Mouse (Mus musculus) hematopoietic stem cell, adult 5-6 weeks (primary cell): Measurements from ENCODE around the gene Parp9. TPM values are rescaled to one million over a fixed set of nuclear protein-coding genes. Genes with fewer than 3 reads are reported as not detected.
"Not testable (repeated sequence)": the region's sequence is repeated elsewhere in the genome, so short reads cannot be mapped to it uniquely, and the experiment has no call there.

ENCODE experiments used
- ATAC-seq, 2 experiments: fragments of 125-278 bp in 1 of 2; replicated peaks in 1 of 2; 2 replicates each; pipeline ENCODE4 v1.8.0; 2016 to 2017; ENCODE audit warnings: inconsistent platforms in 2 of 2, mild to moderate bottlenecking in 2 of 2, moderate number of reproducible peaks in 2 of 2, low read depth in 1 of 2, moderate TSS enrichment in 1 of 2; ENCODE audit not compliant: low FRiP score in 2 of 2, poor library complexity in 2 of 2, severe bottlenecking in 2 of 2, insufficient read depth in 1 of 2, low TSS enrichment in 1 of 2
- total RNA-seq: library from RNA; stranded (forward); fragments of 172-1452, 232-1000 nt; gene quantifications from 2 replicates; pipeline ENCODE4 v1.2.3, GENCODE M21; 2017

Parp9 gene
- total RNA-seq, 1 experiment from 2014 or later, result 65.9 TPM

GRCm38 (mm10) chr16:35921676-35922235 is 16.5 kb upstream of the Parp9 start:
- no peak; a peak in 1 of 4 replicates for ATAC-seq

GRCm38 (mm10) chr16:35922301-35922895 is 15.9 kb upstream of the Parp9 start:
- ATAC-seq, result no peak

GRCm38 (mm10) chr16:35923546-35924198 is 14.6 kb upstream of the Parp9 start:
- no peak for ATAC-seq

- ATAC-seq, result no peak
These were observed 13.9 kb upstream of the Parp9 start for GRCm38 (mm10) chr16:35924341-35924740.

- ATAC-seq, result peak in 1 of 2 experiments; percentile 39; a peak in 1 of 4 replicates
These were observed 5.9 kb upstream of the Parp9 start for GRCm38 (mm10) chr16:35932179-35933055.

GRCm38 (mm10) chr16:35933181-35933580 is 5.1 kb upstream of the Parp9 start:
- no peak for ATAC-seq

GRCm38 (mm10) chr16:35939261-35939660 is 991 bp downstream of the Parp9 start:
- peak; percentile 0 to 8; a peak in 1 of 4 replicates for ATAC-seq

GRCm38 (mm10) chr16:35939690-35940089 is 1.4 kb downstream of the Parp9 start:
- peak; percentile 88 to 90 for ATAC-seq

- no peak for ATAC-seq
These were observed 3.1 kb downstream of the Parp9 start for GRCm38 (mm10) chr16:35941382-35941781.

- ATAC-seq, result no peak
These were observed 11.0 kb downstream of the Parp9 start for GRCm38 (mm10) chr16:35949264-35949663.

- ATAC-seq, result no peak
These were observed 12.9 kb downstream of the Parp9 start for GRCm38 (mm10) chr16:35951216-35951615.

GRCm38 (mm10) chr16:35952628-35953130 is 14.4 kb downstream of the Parp9 start:
- no peak for ATAC-seq

- ATAC-seq, result not testable (repeated sequence)
These were observed 27.7 kb downstream of the Parp9 start for GRCm38 (mm10) chr16:35965991-35966390.

- no peak for ATAC-seq
These were observed 28.3 kb downstream of the Parp9 start for GRCm38 (mm10) chr16:35966411-35967115.

- no peak for ATAC-seq
These were observed 29.0 kb downstream of the Parp9 start for GRCm38 (mm10) chr16:35967319-35967718.

- ATAC-seq, result no peak
These were observed 29.9 kb downstream of the Parp9 start for GRCm38 (mm10) chr16:35968149-35968548.

GRCm38 (mm10) chr16:35974021-35974420 is 35.8 kb downstream of the Parp9 start:
- no peak for ATAC-seq
